Mouse (Mus musculus) hindbrain, embryonic 12.5 days (tissue): ENCODE measurements at regions not wholly inside any gene's neighbourhood (a gene's known extent, or its start where the extent isn't known, plus 50 kb on each side); places are given as distances from the start of the nearest gene placed in this dataset.
"Not testable (repeated sequence)": the region's sequence is repeated elsewhere in the genome, so short reads cannot be mapped to it uniquely, and the experiment has no call there.

Experiments used
- ATAC-seq: fragments of 200-750 bp; cut with Nextera tagmentation; 2 replicates; pipeline ENCODE4 v1.8.0; 2017; ENCODE audit warnings: moderate TSS enrichment; ENCODE audit not compliant: low FRiP score
- H3K27ac ChIP-seq: fragments of 300-500 bp; sonication (generic); 2 replicates; pipeline ENCODE4 v1.5.1; 2016; ENCODE audit warnings: mild to moderate bottlenecking
- H3K27me3 ChIP-seq: fragments of 300-500 bp; sonication (generic); 2 replicates; pipeline ENCODE4 v1.6.1; 2016; ENCODE audit warnings: mild to moderate bottlenecking
- H3K36me3 ChIP-seq: fragments of 300-500 bp; sonication (generic); 2 replicates; pipeline ENCODE4 v1.6.1; 2016; ENCODE audit warnings: mild to moderate bottlenecking
- H3K4me1 ChIP-seq: fragments of 300-500 bp; sonication (generic); 2 replicates; pipeline ENCODE4 v1.6.1; 2016
- H3K4me2 ChIP-seq: fragments of 300-500 bp; sonication (generic); replicated peaks from 2 replicates; pipeline ENCODE4 v1.6.1; 2016; ENCODE audit warnings: mild to moderate bottlenecking
- H3K4me3 ChIP-seq: fragments of 300-500 bp; sonication (generic); 2 replicates; pipeline ENCODE4 v1.5.1; 2016; ENCODE audit warnings: mild to moderate bottlenecking
- H3K9ac ChIP-seq: fragments of 300-500 bp; sonication (generic); 2 replicates; pipeline ENCODE4 v1.6.1; 2016; ENCODE audit warnings: mild to moderate bottlenecking, moderate library complexity
- H3K9me3 ChIP-seq: fragments of 300-500 bp; sonication (generic); replicated peaks from 2 replicates; pipeline ENCODE4 v1.6.1; 2016; ENCODE audit warnings: mild to moderate bottlenecking
- WGBS: fragments of 180-500 bp; shearing (Covaris S2); methylation state at CpG from one replicate; pipeline ENCODE4 v1.1.7; 2016; 5-methylcytosine and 5-hydroxymethylcytosine counted together

- Histone ChIP-seq H3K4me3 (no peak overlapping the region), H3K9me3 (no peaks in the 10 kb centered on the region), H3K9ac (no peak overlapping the region), H3K27ac (no peak overlapping the region), H3K27me3 (no peaks in the 10 kb centered on the region), H3K36me3 (no peaks in the 10 kb centered on the region), H3K4me1 (no peaks in the 10 kb centered on the region; the same call in 1 of the 2 replicates), H3K4me2 (no peak overlapping the region)
- 38% methylated on average over 6 of the region's 6 CpGs for WGBS
- no peak for ATAC-seq
These were observed 1984.0 kb downstream of the 4930444P10Rik start for GRCm38 (mm10) chr1:14109190-14109482.

GRCm38 (mm10) chr1:14108450-14109189 is 1984.5 kb downstream of the 4930444P10Rik start:
- Histone ChIP-seq H3K9ac (no peak overlapping the region), H3K4me1 (no peaks in the 10 kb centered on the region; the same call in 1 of the 2 replicates), H3K27me3 (no peaks in the 10 kb centered on the region), H3K36me3 (no peaks in the 10 kb centered on the region), H3K4me3 (no peak overlapping the region), H3K4me2 (no peak overlapping the region), H3K9me3 (no peaks in the 10 kb centered on the region), H3K27ac (no peak overlapping the region)
- WGBS: 73% methylated on average over 7 of the region's 7 CpGs
- no peak for ATAC-seq

GRCm38 (mm10) chr1:14105521-14105920 is 1987.6 kb downstream of the 4930444P10Rik start:
- not testable (repeated sequence) for ATAC-seq, H3K36me3 ChIP-seq, H3K9ac ChIP-seq, H3K27ac ChIP-seq, H3K4me1 ChIP-seq, H3K4me3 ChIP-seq, H3K9me3 ChIP-seq, H3K27me3 ChIP-seq, H3K4me2 ChIP-seq
- WGBS: 95% methylated on average over 6 of the region's 6 CpGs

GRCm38 (mm10) chr1:14104529-14104928 is 1988.6 kb downstream of the 4930444P10Rik start:
- H3K9me3 ChIP-seq: 0 out of 2 replicates have a peak, but pooled peaks cover 3% of the 10 kb centered on the region
- H3K9ac ChIP-seq: no peak overlapping the region
- H3K27me3 ChIP-seq: no peaks in the 10 kb centered on the region
- ATAC-seq: no peak
- no peaks in the 10 kb centered on the region; the same call in 1 of the 2 replicates for H3K4me1 ChIP-seq
- no peaks in the 10 kb centered on the region for H3K36me3 ChIP-seq
- H3K4me3 ChIP-seq: no peak overlapping the region
- 92% methylated on average over 2 of the region's 2 CpGs for WGBS
- H3K4me2 ChIP-seq: no peak overlapping the region
- no peak overlapping the region for H3K27ac ChIP-seq

- Histone ChIP-seq H3K9ac (no peak overlapping the region), H3K4me3 (no peak overlapping the region), H3K27ac (no peak overlapping the region), H3K9me3 (0 out of 2 replicates have a peak, but pooled peaks cover 3% of the 10 kb centered on the region), H3K27me3 (no peaks in the 10 kb centered on the region), H3K36me3 (no peaks in the 10 kb centered on the region), H3K4me1 (peaks cover 15% of the 10 kb centered on the region), H3K4me2 (no peak overlapping the region)
- ATAC-seq: no peak
- 50% methylated on average over 5 of the region's 5 CpGs for WGBS
These were observed 1994.1 kb downstream of the 4930444P10Rik start for GRCm38 (mm10) chr1:14099031-14099430.

- H3K9me3 ChIP-seq: no peaks in the 10 kb centered on the region
- H3K27me3 ChIP-seq: no peaks in the 10 kb centered on the region
- no peak overlapping the region for H3K4me2 ChIP-seq
- peak; percentile 61; the same call in 1 of the 2 replicates for ATAC-seq
- no peak overlapping the region for H3K27ac ChIP-seq
- no peak overlapping the region for H3K9ac ChIP-seq
- H3K4me1 ChIP-seq: peaks cover 15% of the 10 kb centered on the region
- no peaks in the 10 kb centered on the region for H3K36me3 ChIP-seq
- H3K4me3 ChIP-seq: no peak overlapping the region
- WGBS: 7% methylated on average over 5 of the region's 5 CpGs
These were observed 1995.4 kb downstream of the 4930444P10Rik start for GRCm38 (mm10) chr1:14097567-14098228.

- no peaks in the 10 kb centered on the region for H3K36me3 ChIP-seq
- H3K4me1 ChIP-seq: no peaks in the 10 kb centered on the region
- H3K27me3 ChIP-seq: no peaks in the 10 kb centered on the region
- ATAC-seq: no peak
- H3K27ac ChIP-seq: no peak overlapping the region
- H3K9ac ChIP-seq: no peak overlapping the region
- no peak overlapping the region for H3K4me2 ChIP-seq
- 94% methylated on average over 3 of the region's 3 CpGs for WGBS
- H3K9me3 ChIP-seq: no peaks in the 10 kb centered on the region
- H3K4me3 ChIP-seq: no peak overlapping the region
These were observed 2028.3 kb downstream of the 4930444P10Rik start for GRCm38 (mm10) chr1:14064856-14065255.

- Histone ChIP-seq H3K9ac (no peak overlapping the region), H3K27me3 (no peaks in the 10 kb centered on the region), H3K9me3 (no peaks in the 10 kb centered on the region), H3K36me3 (no peaks in the 10 kb centered on the region), H3K27ac (no peak overlapping the region), H3K4me1 (no peaks in the 10 kb centered on the region), H3K4me3 (no peak overlapping the region), H3K4me2 (no peak overlapping the region)
- ATAC-seq: no peak
- WGBS: 70% methylated on average over 2 of the region's 2 CpGs
These were observed 2057.0 kb downstream of the 4930444P10Rik start for GRCm38 (mm10) chr1:14036163-14036562.

GRCm38 (mm10) chr1:14011484-14011883 is 2081.6 kb downstream of the 4930444P10Rik start:
- no peaks in the 10 kb centered on the region for H3K36me3 ChIP-seq
- no peaks in the 10 kb centered on the region for H3K27me3 ChIP-seq
- H3K4me1 ChIP-seq: no peaks in the 10 kb centered on the region
- 84% methylated on average over 9 of the region's 9 CpGs for WGBS
- no peak overlapping the region for H3K4me2 ChIP-seq
- H3K9ac ChIP-seq: no peak overlapping the region
- no peak overlapping the region for H3K27ac ChIP-seq
- ATAC-seq: no peak
- H3K4me3 ChIP-seq: no peak overlapping the region
- no peaks in the 10 kb centered on the region for H3K9me3 ChIP-seq

GRCm38 (mm10) chr1:14010789-14011188 is 2082.3 kb downstream of the 4930444P10Rik start:
- H3K9ac ChIP-seq: no peak overlapping the region
- H3K36me3 ChIP-seq: no peaks in the 10 kb centered on the region
- H3K9me3 ChIP-seq: no peaks in the 10 kb centered on the region
- H3K4me1 ChIP-seq: no peaks in the 10 kb centered on the region
- no peak for ATAC-seq
- 88% methylated on average over 3 of the region's 3 CpGs for WGBS
- H3K4me3 ChIP-seq: no peak overlapping the region
- no peak overlapping the region for H3K27ac ChIP-seq
- no peaks in the 10 kb centered on the region for H3K27me3 ChIP-seq
- H3K4me2 ChIP-seq: no peak overlapping the region

- Histone ChIP-seq H3K27ac (no peak overlapping the region), H3K4me2 (no peak overlapping the region), H3K4me3 (no peak overlapping the region), H3K9ac (no peak overlapping the region), H3K9me3 (no peaks in the 10 kb centered on the region), H3K4me1 (no peaks in the 10 kb centered on the region), H3K27me3 (no peaks in the 10 kb centered on the region), H3K36me3 (no peaks in the 10 kb centered on the region)
- ATAC-seq: no peak
- 85% methylated on average over 1 of the region's 1 CpGs for WGBS
These were observed 2090.6 kb downstream of the 4930444P10Rik start for GRCm38 (mm10) chr1:14002550-14002949.

- no peak for ATAC-seq
- no peaks in the 10 kb centered on the region for H3K9me3 ChIP-seq
- H3K4me3 ChIP-seq: no peak overlapping the region
- no peak overlapping the region for H3K4me2 ChIP-seq
- WGBS: 54% methylated on average over 3 of the region's 3 CpGs
- no peaks in the 10 kb centered on the region for H3K36me3 ChIP-seq
- no peak overlapping the region for H3K27ac ChIP-seq
- no peaks in the 10 kb centered on the region for H3K27me3 ChIP-seq
- H3K4me1 ChIP-seq: no peaks in the 10 kb centered on the region
- no peak overlapping the region for H3K9ac ChIP-seq
These were observed 2091.7 kb downstream of the 4930444P10Rik start for GRCm38 (mm10) chr1:14001431-14001830.
